Mouse (Mus musculus) forelimb bud, embryonic 11.5 days (tissue): ENCODE data around the gene Ttc38.
A peak's percentile ranks its signal among the peaks of the same experiment; 100 is the strongest.
"Not testable (repeated sequence)": the region's sequence is repeated elsewhere in the genome, so short reads cannot be mapped to it uniquely, and the experiment has no call there.

Source experiments
- DNase-seq: peaks from one replicate; pipeline ENCODE4 v3.0.0-alpha.2; 2012; ENCODE audit warnings: low read depth, low spot score

Ttc38 gene

GRCm38 (mm10) chr15:85822011-85822359, 10.1 kb upstream of the Ttc38 start:
- peak; percentile 10 for DNase-seq

- no peak for DNase-seq
Observed at GRCm38 (mm10) chr15:85826676-85827075, 5.4 kb upstream of the Ttc38 start.

GRCm38 (mm10) chr15:85828071-85828470, 4.0 kb upstream of the Ttc38 start:
- no peak for DNase-seq

- no peak for DNase-seq
Observed at GRCm38 (mm10) chr15:85829470-85829869, 2.6 kb upstream of the Ttc38 start.

GRCm38 (mm10) chr15:85832599-85832998, 493 bp downstream of the Ttc38 start:
- DNase-seq: no peak

- no peak for DNase-seq
Observed at GRCm38 (mm10) chr15:85835335-85835734, 3.2 kb downstream of the Ttc38 start.

- DNase-seq: no peak
Observed at GRCm38 (mm10) chr15:85836887-85837286, 4.8 kb downstream of the Ttc38 start.

- DNase-seq: no peak
Observed at GRCm38 (mm10) chr15:85840983-85841382, 8.9 kb downstream of the Ttc38 start.

- no peak for DNase-seq
Observed at GRCm38 (mm10) chr15:85841796-85842360, 9.8 kb downstream of the Ttc38 start.

GRCm38 (mm10) chr15:85845071-85845470, 13.0 kb downstream of the Ttc38 start:
- no peak for DNase-seq

GRCm38 (mm10) chr15:85851656-85852392, 19.7 kb downstream of the Ttc38 start:
- DNase-seq: no peak

- DNase-seq: peak; percentile 5
Observed at GRCm38 (mm10) chr15:85858980-85859489, 26.9 kb downstream of the Ttc38 start.

GRCm38 (mm10) chr15:85859490-85860031, 27.5 kb downstream of the Ttc38 start, which contains the start of gene Gtse1:
Gene Gtse1 (plus strand): TSS chr15:85859745.
- DNase-seq: peak; percentile 95

GRCm38 (mm10) chr15:85865913-85866312, 33.8 kb downstream of the Ttc38 start:
- DNase-seq: not testable (repeated sequence)

- peak; percentile 65 for DNase-seq
Observed at GRCm38 (mm10) chr15:85867696-85868095, 35.6 kb downstream of the Ttc38 start.

- DNase-seq: no peak
Observed at GRCm38 (mm10) chr15:85877336-85877735, 45.2 kb downstream of the Ttc38 start.

GRCm38 (mm10) chr15:85878848-85879497, 46.9 kb downstream of the Ttc38 start, which contains the start of gene Trmu:
Gene Trmu (plus strand): TSS chr15:85879312.
- DNase-seq: peak; percentile 91

- no peak for DNase-seq
Observed at GRCm38 (mm10) chr15:85879498-85879895, 47.4 kb downstream of the Ttc38 start.

GRCm38 (mm10) chr15:85885606-85886005, 53.5 kb downstream of the Ttc38 start:
- no peak for DNase-seq

- no peak for DNase-seq
Observed at GRCm38 (mm10) chr15:85889235-85889634, 57.1 kb downstream of the Ttc38 start.

- no peak for DNase-seq
Observed at GRCm38 (mm10) chr15:85891971-85892370, 59.9 kb downstream of the Ttc38 start.

- no peak for DNase-seq
Observed at GRCm38 (mm10) chr15:85892498-85893118, 60.5 kb downstream of the Ttc38 start.
